Mouse (Mus musculus): ENCODE data around the gene Eed.

Eed gene

GRCm38 (mm10) chr7:89981557-89981956 lies 774 bp upstream of the Eed start:
- no peak for DNase-seq (ENCODE audit: low spot score)

- no peak for DNase-seq (ENCODE audit: low spot score)
Measured at GRCm38 (mm10) chr7:89980133-89980484, 674 bp downstream of the Eed start.

- peak; percentile 54 for DNase-seq (ENCODE audit: low spot score)
Measured at GRCm38 (mm10) chr7:89979432-89980130, 1.2 kb downstream of the Eed start.

- no peak for DNase-seq (ENCODE audit: low spot score)
Measured at GRCm38 (mm10) chr7:89976796-89977195, 4.0 kb downstream of the Eed start.

- DNase-seq (ENCODE audit: low spot score): no peak
Measured at GRCm38 (mm10) chr7:89975571-89975970, 5.2 kb downstream of the Eed start.

- no peak for DNase-seq (ENCODE audit: low spot score)
Measured at GRCm38 (mm10) chr7:89967235-89967634, 13.5 kb downstream of the Eed start.

- no peak for DNase-seq (ENCODE audit: low spot score)
Measured at GRCm38 (mm10) chr7:89966771-89967170, 14.0 kb downstream of the Eed start.

- no peak for DNase-seq (ENCODE audit: low spot score)
Measured at GRCm38 (mm10) chr7:89963135-89963534, 17.6 kb downstream of the Eed start.

- peak; percentile 14 for DNase-seq (ENCODE audit: low spot score)
Measured at GRCm38 (mm10) chr7:89957300-89957699, 23.5 kb downstream of the Eed start.

- no peak for DNase-seq (ENCODE audit: low spot score)
Measured at GRCm38 (mm10) chr7:89954261-89954660, 26.5 kb downstream of the Eed start.

GRCm38 (mm10) chr7:89949403-89949802 lies 31.4 kb downstream of the Eed start:
- DNase-seq (ENCODE audit: low spot score): no peak

GRCm38 (mm10) chr7:89948026-89948425 lies 32.8 kb downstream of the Eed start:
- DNase-seq (ENCODE audit: low spot score): no peak

GRCm38 (mm10) chr7:89940571-89941463 lies 40.0 kb downstream of the Eed start, which contains the start of gene Hikeshi:
Hikeshi (minus strand) TSS chr7:89941204.
- peak; percentile 100 for DNase-seq (ENCODE audit: low spot score)

GRCm38 (mm10) chr7:89939497-89940353 lies 41.1 kb downstream of the Eed start:
- DNase-seq (ENCODE audit: low spot score): no peak

- DNase-seq (ENCODE audit: low spot score): no peak
Measured at GRCm38 (mm10) chr7:89923441-89924180, 57.2 kb downstream of the Eed start.

GRCm38 (mm10) chr7:89917776-89918175 lies 63.0 kb downstream of the Eed start:
- no peak for DNase-seq (ENCODE audit: low spot score)

GRCm38 (mm10) chr7:89916711-89917110 lies 64.1 kb downstream of the Eed start:
- no peak for DNase-seq (ENCODE audit: low spot score)

- DNase-seq (ENCODE audit: low spot score): no peak
Measured at GRCm38 (mm10) chr7:89913432-89914158, 67.2 kb downstream of the Eed start.

- no peak for DNase-seq (ENCODE audit: low spot score)
Measured at GRCm38 (mm10) chr7:89912356-89912755, 68.4 kb downstream of the Eed start.

GRCm38 (mm10) chr7:89909711-89910110 lies 71.1 kb downstream of the Eed start:
- DNase-seq (ENCODE audit: low spot score): no peak
